Mouse (Mus musculus): ENCODE results near the gene Zdhhc3.

DNA sequence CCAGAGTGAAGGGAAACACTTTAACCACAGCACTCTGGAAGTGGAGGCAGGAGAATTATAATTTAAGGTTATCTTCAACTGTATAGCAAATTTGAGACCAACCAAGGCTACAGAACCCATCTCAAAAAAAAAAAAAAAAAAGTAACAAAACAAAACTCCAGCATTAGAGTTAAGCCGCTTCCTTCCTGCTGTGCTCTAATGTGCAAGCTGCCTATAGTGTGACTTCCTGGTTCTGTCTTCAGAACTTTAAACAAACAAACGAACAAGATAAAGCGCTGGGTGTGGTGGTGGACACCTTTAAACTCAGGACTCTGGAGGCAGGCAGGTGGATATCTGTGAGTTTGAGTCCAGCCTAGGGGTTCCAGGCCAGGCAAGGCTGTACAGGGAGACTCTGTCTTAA lies 39.0 kb upstream of the Zdhhc3 start:
- TF ChIP-seq POLR2A (IDR thresholded peaks at IDR 0.05; ENCODE audit: insufficient read length, low read depth) (no peak), POLR2AphosphoS2 (IDR thresholded peaks at IDR 0.05; ENCODE audit: insufficient read length, low read depth) (no peak), MYOD1 (IDR thresholded peaks at IDR 0.05; ENCODE audit: control insufficient read depth in 1 of 3, insufficient read length in 2 of 3, low read depth in 2 of 3) (no peak), MYOG (IDR thresholded peaks at IDR 0.05; ENCODE audit: control insufficient read depth in 1 of 3, insufficient read depth in 1 of 3, insufficient read length in 2 of 3, low read depth in 2 of 3) (no peak), E2F4 (IDR thresholded peaks at IDR 0.05; ENCODE audit: insufficient read depth) (no peak), CEBPB (IDR thresholded peaks at IDR 0.05; ENCODE audit: insufficient read depth, poor library complexity, severe bottlenecking) (no peak), MAX (IDR thresholded peaks at IDR 0.05; ENCODE audit: low read depth) (no peak), TCF12 (IDR thresholded peaks at IDR 0.05; ENCODE audit: insufficient read depth, poor library complexity, severe bottlenecking) (no peak), USF1 (IDR thresholded peaks at IDR 0.05; ENCODE audit: low read depth) (no peak), TCF3 (IDR thresholded peaks at IDR 0.05; ENCODE audit: insufficient read length, low read depth) (no peak)

Data from myocyte (in vitro differentiated cells).